Mouse (Mus musculus): Measurements from ENCODE around the gene Anapc16. TPM values are rescaled to one million over a fixed set of nuclear protein-coding genes. Genes with fewer than 3 reads are reported as not detected.
A peak's percentile ranks its signal among the peaks of the same experiment; 100 is the strongest.

Anapc16 gene
- polyA plus RNA-seq, 2 experiments = 109 to 110 TPM

DNA sequence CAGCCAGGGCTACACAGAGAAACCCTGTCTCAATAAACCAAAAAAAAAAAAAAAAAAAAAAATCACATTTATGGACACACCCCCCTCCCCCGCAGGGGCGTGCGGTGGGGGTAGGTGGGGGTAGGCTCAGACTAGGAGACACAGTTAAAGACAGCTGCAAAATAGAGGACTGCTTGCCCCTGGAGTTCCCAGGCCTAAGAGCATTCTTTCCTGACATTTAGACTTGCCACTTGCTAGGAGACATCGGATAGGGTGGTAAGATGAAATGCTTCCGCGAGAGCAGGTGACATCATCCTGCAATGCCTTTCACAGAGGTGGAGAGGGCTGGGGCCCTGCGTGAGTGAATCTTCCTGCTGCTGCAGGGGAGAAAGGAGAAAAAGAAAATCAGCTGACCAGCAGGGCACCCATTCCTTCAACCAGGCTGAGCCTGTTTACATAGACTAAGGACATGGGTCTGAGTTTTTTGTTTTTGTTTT is 49.3 kb downstream of the Anapc16 start:
- Histone ChIP-seq H3K4me3 (replicated peaks; ENCODE audit: low read length) (no peak overlapping the region), H3K4me1 (ENCODE audit: control insufficient read depth, insufficient read depth, low read length) (peaks cover 42% of the 10 kb centered on the region), H3K27me3 (ENCODE audit: control insufficient read depth, insufficient read depth, low read length) (no peaks in the 10 kb centered on the region), H3K27ac (replicated peaks; ENCODE audit: low read depth, low read length) (no peak overlapping the region), H3K9ac (ENCODE audit: low read depth, low read length, severe bottlenecking) (no peak overlapping the region), H3K9me3 (ENCODE audit: control insufficient read depth, low read length) (no peaks in the 10 kb centered on the region), H3K36me3 (ENCODE audit: control insufficient read depth, insufficient read depth, low read length) (peaks cover 17% of the 10 kb centered on the region; the same call in 1 of the 2 replicates), H3K4me2 (replicated peaks; ENCODE audit: low read depth, low read length, severe bottlenecking) (no peak overlapping the region)
- ATAC-seq (ENCODE audit: low FRiP score, low read depth) = no peak
- DNase-seq (ENCODE audit: low spot score) = no peak
- WGBS = 34% methylated on average over 6 of the region's 7 CpGs
- no peak for TF ChIP-seq POLR2A (IDR thresholded peaks at IDR 0.05; ENCODE audit: borderline replicate concordance, extremely low read depth, insufficient read depth, insufficient read length)

DNA sequence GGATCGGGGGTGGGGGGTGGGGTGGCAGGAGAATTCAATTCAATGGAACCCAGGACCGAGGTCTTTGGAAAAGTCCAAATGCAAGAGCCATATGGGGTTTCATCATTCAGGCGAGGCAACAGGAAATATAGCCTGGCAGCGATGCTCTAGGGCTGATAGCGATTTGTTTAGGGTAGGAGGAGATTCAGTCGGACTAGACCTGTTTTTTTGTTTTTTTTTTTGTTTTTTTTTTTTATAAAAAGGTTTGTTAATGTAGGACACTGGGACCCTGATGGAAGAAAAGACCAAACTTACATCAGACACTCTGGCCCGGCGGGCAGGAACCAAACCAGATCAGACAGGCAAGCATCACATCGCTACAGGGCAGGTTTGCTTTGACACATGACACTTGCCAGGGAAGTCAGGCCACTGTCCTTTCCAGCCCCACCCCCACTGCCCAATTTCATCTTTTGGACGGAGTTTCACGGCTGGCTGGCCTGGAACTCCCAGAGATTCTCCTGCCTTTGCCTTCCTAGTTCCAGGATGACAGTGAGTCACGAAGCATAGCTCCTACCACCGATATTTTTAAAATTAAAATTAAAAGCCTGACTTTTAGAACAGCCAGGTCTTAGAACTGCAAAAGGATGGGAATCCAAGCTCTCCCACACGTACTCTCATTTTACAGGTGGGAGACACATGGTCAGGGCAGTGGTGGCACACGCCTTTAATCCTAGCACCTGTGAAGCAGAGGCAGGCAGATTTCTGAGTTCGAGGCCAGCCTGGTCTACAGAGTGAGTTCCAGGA is 50.0 kb downstream of the Anapc16 start:
- H3K9ac ChIP-seq (ENCODE audit: low read depth, low read length, severe bottlenecking) = peak overlapping the region; percentile 66; the same call in 1 of the 2 replicates
- no peaks in the 10 kb centered on the region for H3K27me3 ChIP-seq (ENCODE audit: control insufficient read depth, insufficient read depth, low read length)
- peak overlapping the region; percentile 69 for H3K4me3 ChIP-seq (replicated peaks; ENCODE audit: low read length)
- H3K4me2 ChIP-seq (replicated peaks; ENCODE audit: low read depth, low read length, severe bottlenecking) = peak overlapping the region; percentile 97
- peak overlapping the region; percentile 91 for H3K27ac ChIP-seq (replicated peaks; ENCODE audit: low read depth, low read length)
- no peak for TF ChIP-seq POLR2A (IDR thresholded peaks at IDR 0.05; ENCODE audit: borderline replicate concordance, extremely low read depth, insufficient read depth, insufficient read length)
- H3K36me3 ChIP-seq (ENCODE audit: control insufficient read depth, insufficient read depth, low read length) = peaks cover 17% of the 10 kb centered on the region; the same call in 1 of the 2 replicates
- WGBS = 22% methylated on average over 16 of the region's 16 CpGs
- ATAC-seq (ENCODE audit: low FRiP score, low read depth) = no peak
- no peaks in the 10 kb centered on the region for H3K9me3 ChIP-seq (ENCODE audit: control insufficient read depth, low read length)
- H3K4me1 ChIP-seq (ENCODE audit: control insufficient read depth, insufficient read depth, low read length) = peaks cover 40% of the 10 kb centered on the region
- no peak for DNase-seq (ENCODE audit: low spot score)

DNA sequence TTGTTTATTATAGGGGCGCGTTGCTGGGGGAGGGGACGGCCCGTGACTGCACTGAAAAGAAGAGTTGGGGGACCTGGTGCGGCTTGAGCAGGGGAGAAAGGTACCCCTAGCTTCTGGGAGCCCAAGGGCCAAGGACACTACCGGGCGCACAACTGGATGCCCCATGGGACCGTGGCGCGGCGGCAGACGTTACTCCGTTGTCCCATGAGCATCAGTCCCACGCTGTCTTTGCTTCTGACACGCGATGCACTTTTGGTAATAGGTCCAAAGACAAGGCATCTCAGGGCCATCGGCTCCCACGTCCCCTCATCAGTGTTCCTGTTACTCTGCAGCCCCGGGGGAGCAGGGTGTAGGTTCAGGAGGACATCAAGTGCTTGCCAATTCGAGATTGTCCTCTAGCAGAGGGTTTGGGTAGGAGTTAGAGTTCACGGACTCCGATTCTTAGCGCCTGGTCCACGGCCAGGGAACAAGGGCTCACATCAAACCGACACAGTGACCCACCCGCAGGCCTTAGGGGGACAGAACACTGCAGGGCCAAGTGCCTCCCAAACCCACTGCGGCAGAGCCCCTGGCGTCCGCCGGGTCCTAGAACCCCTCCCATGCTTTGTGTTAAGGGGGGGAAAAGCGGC is 50.7 kb downstream of the Anapc16 start:
- ATAC-seq (ENCODE audit: low FRiP score, low read depth) (peak; percentile 23; the same call in 1 of the 2 replicates), DNase-seq (ENCODE audit: low spot score) (peak; percentile 64)
- Histone ChIP-seq H3K27me3 (ENCODE audit: control insufficient read depth, insufficient read depth, low read length) (no peaks in the 10 kb centered on the region), H3K36me3 (ENCODE audit: control insufficient read depth, insufficient read depth, low read length) (peaks cover 17% of the 10 kb centered on the region; the same call in 1 of the 2 replicates), H3K27ac (replicated peaks; ENCODE audit: low read depth, low read length) (peak overlapping the region; percentile 91), H3K9me3 (ENCODE audit: control insufficient read depth, low read length) (no peaks in the 10 kb centered on the region), H3K4me2 (replicated peaks; ENCODE audit: low read depth, low read length, severe bottlenecking) (peak overlapping the region; percentile 97), H3K9ac (ENCODE audit: low read depth, low read length, severe bottlenecking) (peak overlapping the region; percentile 66), H3K4me3 (replicated peaks; ENCODE audit: low read length) (peak overlapping the region; percentile 69), H3K4me1 (ENCODE audit: control insufficient read depth, insufficient read depth, low read length) (peaks cover 34% of the 10 kb centered on the region)
- whole genome bisulfite sequencing = under 1% methylated on average over 31 of the region's 31 CpGs
- peak; percentile 35; the same call in 1 of the 2 replicates for TF ChIP-seq POLR2A (IDR thresholded peaks at IDR 0.05; ENCODE audit: borderline replicate concordance, extremely low read depth, insufficient read depth, insufficient read length)

DNA sequence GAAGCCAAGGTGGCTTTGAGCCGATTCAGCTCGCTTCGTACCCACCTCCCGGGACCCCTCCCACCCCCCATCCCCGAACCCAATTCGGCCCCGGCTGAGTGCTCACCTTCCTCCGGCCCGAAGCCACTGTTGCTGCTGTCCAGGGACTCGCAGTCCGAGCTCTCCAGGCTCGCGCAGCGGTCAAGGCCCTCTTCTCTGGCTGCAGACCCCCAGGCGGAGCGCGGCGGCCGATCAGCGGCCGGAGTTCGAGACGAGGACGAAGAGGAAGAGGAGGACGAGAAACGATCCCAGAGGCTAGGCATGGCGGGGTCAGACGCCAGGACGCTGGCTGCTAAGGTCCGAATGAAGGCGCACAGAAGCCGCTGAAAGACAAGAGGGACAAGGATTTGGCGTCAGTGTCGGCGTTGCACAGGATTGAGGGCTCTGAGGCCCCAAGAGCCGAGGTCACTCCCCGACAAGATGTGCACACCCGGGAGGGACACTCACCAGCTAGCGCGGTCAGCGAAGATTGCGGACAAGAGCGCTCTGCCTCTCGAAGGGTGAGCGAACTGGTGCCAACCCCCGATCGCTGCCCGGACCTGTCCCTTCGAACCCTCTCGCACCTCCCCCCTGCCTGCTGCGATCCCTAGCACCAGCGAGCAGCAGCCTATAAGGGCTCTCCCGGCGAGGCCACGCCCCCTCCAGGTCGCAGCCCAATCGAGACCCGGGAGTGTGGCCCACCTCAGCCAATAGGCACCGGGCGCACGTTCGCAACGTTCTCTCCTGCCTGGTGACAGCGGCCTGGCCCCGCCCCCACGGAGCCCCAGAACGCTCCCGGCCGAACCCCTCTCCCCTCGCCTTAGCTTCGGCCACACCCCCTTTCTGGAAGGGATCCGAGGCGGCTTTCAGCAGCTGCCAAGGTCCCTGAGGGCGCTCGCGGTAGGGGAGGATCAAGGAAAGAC is 51.5 kb downstream of the Anapc16 start, which contains the start of gene Ddit4:
Gene Ddit4 (minus strand): TSS at position 624 of the 941 bp plus-strand sequence.
- Histone ChIP-seq H3K9ac (ENCODE audit: low read depth, low read length, severe bottlenecking) (peak within 1 kb of the TSS; percentile 85), H3K36me3 (ENCODE audit: control insufficient read depth, insufficient read depth, low read length) (peaks cover 17% of the 10 kb centered on the region; the same call in 1 of the 2 replicates), H3K4me3 (replicated peaks; ENCODE audit: low read length) (peak within 1 kb of the TSS; percentile 69), H3K27ac (replicated peaks; ENCODE audit: low read depth, low read length) (peak within 1 kb of the TSS; percentile 91), H3K9me3 (ENCODE audit: control insufficient read depth, low read length) (no peaks in the 10 kb centered on the region), H3K4me1 (ENCODE audit: control insufficient read depth, insufficient read depth, low read length) (peaks cover 27% of the 10 kb centered on the region), H3K27me3 (ENCODE audit: control insufficient read depth, insufficient read depth, low read length) (no peaks in the 10 kb centered on the region), H3K4me2 (replicated peaks; ENCODE audit: low read depth, low read length, severe bottlenecking) (peak within 1 kb of the TSS; percentile 97)
- ATAC-seq (ENCODE audit: low FRiP score, low read depth) (peak; percentile 97), DNase-seq (ENCODE audit: low spot score) (peak; percentile 99)
- under 1% methylated on average over 75 of the region's 76 CpGs for WGBS
- peak; percentile 99 for TF ChIP-seq POLR2A (IDR thresholded peaks at IDR 0.05; ENCODE audit: borderline replicate concordance, extremely low read depth, insufficient read depth, insufficient read length)

Data from limb, embryonic 14.5 days (tissue).